Mouse (Mus musculus): ENCODE results near the gene Pabpc6. TPM values are rescaled to one million over a fixed set of nuclear protein-coding genes. Genes with fewer than 3 reads are reported as not detected.

Pabpc6 gene
- total RNA-seq, 2 experiments from 2014 or later = not detected

Other genes with a start within 250 kb of the Pabpc6 start
- gene Gm17728, start 247.7 kb downstream of the Pabpc6 start, total RNA-seq (2014; fragmentation: Nextera tagmentation) = not detected in 2 replicates
- gene Gm17728, start 247.7 kb downstream of the Pabpc6 start, total RNA-seq (2017) = not detected in 2 replicates

Data from megakaryocyte-erythroid progenitor cell, adult 5-6 weeks (primary cell).